Mouse (Mus musculus) thymus, adult 18-20 months (tissue): Measurements from ENCODE around the gene AI987944.
A peak's percentile ranks its signal among the peaks of the same experiment; 100 is the strongest.

ENCODE experiments used
- DNase-seq, 2 experiments: peaks; one replicate each; pipeline ENCODE4 v3.0.0; 2022; ENCODE audit warnings: mixed read lengths in 2 of 2

The AI987944 gene

DNA sequence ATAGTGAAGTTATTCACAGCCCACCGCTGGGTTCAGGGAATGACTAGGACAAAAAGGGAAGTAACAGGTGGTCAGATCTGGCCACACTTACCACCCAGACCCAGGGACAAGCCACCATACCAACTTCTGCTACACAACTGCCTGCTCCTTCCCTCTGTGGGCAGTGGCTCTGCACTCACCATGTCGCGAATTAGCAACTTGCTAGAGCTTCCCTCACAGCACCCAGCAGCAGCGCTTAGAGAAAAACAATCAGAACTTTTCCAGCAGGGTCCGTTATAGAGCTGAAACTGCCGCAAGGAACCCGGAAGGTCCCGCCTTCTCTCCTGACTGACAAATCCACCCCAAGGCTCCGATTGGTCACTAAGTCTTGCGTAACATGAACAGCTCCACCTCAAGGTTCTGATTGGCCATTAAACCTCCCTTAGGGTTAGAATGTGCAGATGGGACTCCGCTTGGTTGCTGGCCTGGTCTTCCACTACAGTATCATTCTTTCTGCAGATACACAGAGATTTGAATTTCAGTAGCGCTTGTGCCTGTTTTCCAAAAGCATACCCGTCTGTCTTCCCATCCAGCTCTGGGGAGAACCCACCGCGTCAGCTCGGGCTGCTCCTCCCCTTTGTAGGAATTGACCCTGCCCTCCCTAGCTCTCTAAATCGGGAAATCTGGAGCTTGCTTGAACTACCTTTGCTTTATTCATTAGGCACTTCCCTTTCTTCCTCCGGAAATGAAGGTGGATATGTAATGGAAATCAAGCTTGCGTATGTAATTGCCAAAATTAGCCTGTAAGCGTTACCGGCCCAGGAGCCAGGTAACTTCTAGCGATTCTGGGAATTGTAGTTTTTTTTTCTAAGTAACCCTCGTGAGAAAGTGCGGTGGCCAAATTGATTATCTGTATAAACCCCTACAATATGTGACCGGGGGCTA lies at the start of gene AI987944:
AI987944 (minus strand) TSS at position 332 of the 924 bp plus-strand sequence.
- peak; percentile 53 to 70 for DNase-seq

DNA sequence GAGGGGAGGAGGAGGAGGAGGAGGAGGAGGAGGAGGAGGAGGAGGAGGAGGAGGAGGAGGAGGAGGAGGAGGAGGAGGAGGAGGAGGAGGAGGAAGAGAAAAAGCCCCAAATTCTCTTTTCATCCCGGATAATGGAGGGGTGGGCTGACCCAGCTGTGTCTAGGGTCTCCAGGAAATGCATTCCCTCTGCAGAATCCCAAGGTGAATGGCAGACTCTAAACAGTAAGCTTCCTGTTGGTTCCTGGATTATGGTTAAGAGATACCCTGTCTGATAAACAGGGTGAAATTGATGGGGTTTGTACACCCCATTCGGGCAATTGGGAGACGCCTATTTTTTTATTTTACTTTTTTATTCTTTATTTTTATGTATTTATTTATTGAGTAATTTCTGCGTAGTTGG lies 951 bp upstream of the AI987944 start:
- DNase-seq: no peak
